Mouse (Mus musculus): ENCODE data around the gene Gm14419. TPM values are rescaled to one million over a fixed set of nuclear protein-coding genes. Genes with fewer than 3 reads are reported as not detected.
"Not testable (repeated sequence)": the region's sequence is repeated elsewhere in the genome, so short reads cannot be mapped to it uniquely, and the experiment has no call there.

The Gm14419 gene
- 1 to 10 TPM in 2 of 3 experiments, under 1 TPM in 1; 0.74 to 7.3 (median 1.5) TPM for polyA plus RNA-seq (2017; shearing (Covaris generic))

DNA sequence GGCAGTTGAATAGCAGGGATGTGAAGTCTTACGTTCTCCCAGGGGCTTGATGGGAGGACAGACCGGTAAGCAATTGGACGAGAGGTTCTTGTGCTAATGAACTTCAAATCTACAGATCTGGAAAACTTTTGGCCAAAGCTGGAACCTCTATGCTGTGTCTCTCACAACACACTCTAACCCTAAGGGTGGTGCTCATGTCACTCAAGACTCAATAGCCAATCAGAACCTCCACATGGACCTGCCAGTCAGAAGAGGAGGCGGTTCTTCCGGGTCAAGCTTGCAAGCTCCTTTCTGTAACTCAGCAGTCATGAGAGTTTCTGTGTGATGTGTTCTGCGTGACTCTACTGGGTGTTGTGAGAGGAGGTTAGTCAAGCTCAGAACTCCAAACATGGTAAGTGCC, at the start of gene Gm14419:
Gene Gm14419, plus strand, starts transcription at position 301 of the 400 bp plus-strand sequence.
- ATAC-seq = not testable (repeated sequence)

Other genes with a start within 250 kb of the Gm14419 start
- gene Gm14295, start 202.3 kb upstream of the Gm14419 start, polyA plus RNA-seq (2017; shearing (Covaris generic)) = 1 to 10 TPM; 4.8 to 9.4 (median 7.0) TPM
- not detected for gene Gm14408, start 169.8 kb upstream of the Gm14419 start, polyA plus RNA-seq (2017; shearing (Covaris generic))
- 1 to 10 TPM; 2.5 to 5.8 (median 3.5) TPM for gene Gm14296, start 73.1 kb upstream of the Gm14419 start, polyA plus RNA-seq (2017; shearing (Covaris generic))
- under 1 TPM in 1 of 3 experiments, not detected in 2; 0.56 TPM for gene Gm14401, start 73.4 kb downstream of the Gm14419 start, polyA plus RNA-seq (2017; shearing (Covaris generic))
- 10 to 100 TPM; 11.4 to 18.6 (median 12.7) TPM for gene Gm14410, start 205.5 kb downstream of the Gm14419 start, polyA plus RNA-seq (2017; shearing (Covaris generic))

All from inflammation-experienced regulatory T-cells, adult 6 months (primary cell).